Mouse (Mus musculus): ENCODE results near the gene Kcna7. TPM values are rescaled to one million over a fixed set of nuclear protein-coding genes. Genes with fewer than 3 reads are reported as not detected.
"Not testable (repeated sequence)": the region's sequence is repeated elsewhere in the genome, so short reads cannot be mapped to it uniquely, and the experiment has no call there.

Kcna7 gene
- 0.10 TPM in 1 of 2 replicates, not detected in the other for polyA plus RNA-seq (2016; fragmentation: Nextera tagmentation; extraction: Ambion mirVana)

DNA sequence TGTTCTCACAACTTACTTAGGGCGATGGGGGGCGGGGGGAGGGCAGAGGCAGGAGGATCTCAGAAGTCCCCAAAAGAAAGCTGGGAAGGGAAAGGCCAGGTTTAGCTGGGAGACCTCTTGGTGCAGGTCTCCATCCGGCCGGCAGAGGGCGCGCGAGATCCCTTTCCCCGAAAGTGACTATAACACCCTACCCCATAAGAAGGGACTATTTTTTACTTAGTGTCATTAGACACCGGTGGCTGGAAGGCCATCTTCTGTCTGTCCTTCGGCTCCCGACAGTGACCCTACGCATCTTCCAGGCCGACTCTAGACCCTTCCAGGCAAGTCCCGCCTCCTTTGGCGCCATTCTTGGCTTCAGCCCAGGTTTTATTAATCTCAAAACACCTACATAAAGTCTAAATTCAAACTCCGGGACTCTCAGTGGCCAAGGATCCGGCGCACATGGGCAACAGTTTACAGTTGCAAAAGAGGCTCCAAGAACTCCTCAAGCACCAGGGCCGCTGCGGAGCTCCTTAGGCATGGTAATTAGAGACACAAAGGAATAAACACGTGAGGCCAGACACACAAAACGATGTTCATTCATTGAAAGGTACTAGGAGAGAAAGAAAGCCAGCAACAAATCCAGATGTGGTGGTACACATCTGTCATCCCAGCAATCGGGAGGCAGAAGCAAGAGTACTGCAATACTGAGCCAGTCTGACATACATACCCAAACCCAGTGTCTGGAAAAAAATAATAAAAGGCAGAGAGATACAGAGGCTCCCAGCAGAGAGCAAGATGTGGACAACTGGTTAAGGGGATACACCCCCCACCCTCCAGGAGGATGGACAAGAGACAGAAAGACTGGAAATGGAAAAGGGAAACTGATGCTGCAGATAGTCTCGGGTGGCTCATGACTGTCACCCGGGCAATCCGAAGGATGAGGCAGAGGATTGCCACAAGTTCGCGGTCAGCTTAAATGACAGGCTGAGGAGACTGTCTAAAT is at the start of gene Kcna7:
Kcna7 (plus strand) TSS at position 563 of the 985 bp plus-strand sequence.
- H3K36me3 ChIP-seq, result no peaks in the 10 kb centered on the region
- peak within 1 kb of the TSS; percentile 40 for H3K4me3 ChIP-seq
- WGBS, result 12% methylated on average over 28 of the region's 28 CpGs
- H3K9me3 ChIP-seq, result no peaks in the 10 kb centered on the region
- H3K27me3 ChIP-seq, result peaks cover 56% of the 10 kb centered on the region
- peak within 1 kb of the TSS; percentile 63 for H3K4me2 ChIP-seq (replicated peaks)
- no peak within 1 kb of the TSS for H3K27ac ChIP-seq
- ATAC-seq (ENCODE audit: insufficient number of reproducible peaks, insufficient read depth, low FRiP score, low TSS enrichment), result no peak
- 0 out of 2 replicates have a peak, but pooled peaks cover 4% of the 10 kb centered on the region for H3K4me1 ChIP-seq
- H3K9ac ChIP-seq, result peak within 1 kb of the TSS; percentile 33

DNA sequence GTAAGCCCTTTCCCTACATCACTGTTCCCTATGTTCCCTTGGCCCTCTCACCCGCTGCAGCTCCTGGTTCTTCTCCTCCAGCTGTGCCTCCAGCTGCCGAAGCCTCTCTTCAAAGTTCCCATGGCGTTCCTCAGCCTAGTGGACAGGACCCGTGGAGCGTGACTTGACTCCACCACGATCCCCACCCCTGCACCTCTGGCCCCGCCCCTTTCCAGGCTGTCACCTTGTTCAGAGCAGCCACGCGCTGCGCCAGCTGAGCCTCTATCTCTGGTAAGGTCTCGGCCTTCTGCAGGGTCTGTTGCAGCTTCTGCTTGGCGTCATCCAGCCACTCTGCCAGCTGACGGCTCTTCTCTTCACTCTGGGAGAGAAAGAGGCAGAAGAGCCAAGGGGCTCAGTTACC is 49.4 kb upstream of the Kcna7 start:
- H3K4me3 ChIP-seq, result no peak overlapping the region

DNA sequence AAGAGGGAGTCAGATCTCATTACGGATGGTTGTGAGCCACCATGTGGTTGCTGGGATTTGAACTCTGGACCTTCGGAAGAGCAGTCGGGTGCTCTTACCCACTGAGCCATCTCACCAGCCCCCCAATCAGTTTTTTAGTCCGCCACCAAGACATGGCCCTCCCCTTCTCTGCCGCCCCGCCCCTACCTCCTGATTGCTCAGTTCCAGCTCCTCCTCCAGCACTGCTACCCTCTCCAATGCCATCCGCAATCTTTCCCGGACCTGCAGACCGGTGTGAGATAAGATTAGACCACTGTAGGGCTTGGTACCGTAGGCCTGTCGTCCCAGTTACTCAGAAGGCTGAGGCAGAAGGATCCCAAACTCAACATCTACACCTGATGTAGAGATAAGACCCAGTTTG is 46.4 kb upstream of the Kcna7 start:
- 59% methylated on average over 11 of the region's 11 CpGs for WGBS
- H3K4me3 ChIP-seq; H3K36me3 ChIP-seq; ATAC-seq (ENCODE audit: insufficient number of reproducible peaks, insufficient read depth, low FRiP score, low TSS enrichment); H3K4me1 ChIP-seq; H3K9ac ChIP-seq; H3K27ac ChIP-seq; H3K4me2 ChIP-seq (replicated peaks); H3K9me3 ChIP-seq: not testable (repeated sequence)
- peaks cover 49% of the 10 kb centered on the region for H3K27me3 ChIP-seq

More for the DNA sequence above, 49.4 kb upstream of the Kcna7 start:
- Histone ChIP-seq H3K9me3 (no peaks in the 10 kb centered on the region), H3K27me3 (peaks cover 23% of the 10 kb centered on the region), H3K9ac (no peak overlapping the region), H3K4me1 (no peaks in the 10 kb centered on the region), H3K27ac (no peak overlapping the region), H3K36me3 (no peaks in the 10 kb centered on the region), H3K4me2 (replicated peaks) (no peak overlapping the region)
- no peak for ATAC-seq (ENCODE audit: insufficient number of reproducible peaks, insufficient read depth, low FRiP score, low TSS enrichment)
- 57% methylated on average over 13 of the region's 13 CpGs for WGBS

DNA sequence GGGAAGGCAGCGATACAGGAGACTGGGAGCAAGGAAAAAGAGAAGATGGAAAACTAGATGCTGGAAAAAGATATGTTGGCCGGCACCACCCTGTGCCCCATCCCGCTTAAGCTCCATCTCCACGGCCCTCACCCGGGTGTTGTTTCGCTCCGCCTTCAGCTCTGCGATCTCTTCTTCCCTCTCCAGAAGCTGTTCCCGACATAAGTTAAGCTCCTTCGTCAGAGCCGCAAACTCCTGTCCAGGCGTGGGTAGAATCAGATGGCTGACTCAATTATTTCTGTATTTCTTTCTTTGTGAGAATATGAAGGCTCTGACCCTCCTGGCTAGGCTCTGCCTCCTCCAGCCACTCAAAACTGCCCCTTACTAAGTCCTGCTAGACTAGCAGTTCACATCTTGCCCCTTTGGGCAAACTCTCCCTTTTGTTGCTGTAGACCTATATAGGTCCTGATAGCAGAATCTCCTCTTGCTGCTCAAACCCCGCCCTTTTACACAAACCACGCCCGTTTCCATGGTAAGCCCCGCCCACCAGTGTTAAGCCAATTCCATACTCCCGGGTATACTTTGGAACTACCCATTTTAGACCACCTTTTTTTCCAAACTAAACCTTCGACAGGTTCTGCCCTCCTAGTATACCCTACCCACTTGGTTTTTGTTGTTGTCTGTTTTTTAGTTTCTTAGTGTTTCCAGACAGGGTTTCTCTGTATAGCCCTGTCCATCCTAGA is 44.9 kb upstream of the Kcna7 start:
- no peaks in the 10 kb centered on the region for H3K9me3 ChIP-seq
- peaks cover 5% of the 10 kb centered on the region; the same call in 1 of the 2 replicates for H3K4me1 ChIP-seq
- peaks cover 63% of the 10 kb centered on the region for H3K27me3 ChIP-seq
- H3K4me3 ChIP-seq, result peak overlapping the region; percentile 40
- no peak overlapping the region for H3K4me2 ChIP-seq (replicated peaks)
- no peak overlapping the region for H3K27ac ChIP-seq
- no peak for ATAC-seq (ENCODE audit: insufficient number of reproducible peaks, insufficient read depth, low FRiP score, low TSS enrichment)
- H3K36me3 ChIP-seq, result no peaks in the 10 kb centered on the region
- H3K9ac ChIP-seq, result no peak overlapping the region
- 48% methylated on average over 18 of the region's 18 CpGs for WGBS

DNA sequence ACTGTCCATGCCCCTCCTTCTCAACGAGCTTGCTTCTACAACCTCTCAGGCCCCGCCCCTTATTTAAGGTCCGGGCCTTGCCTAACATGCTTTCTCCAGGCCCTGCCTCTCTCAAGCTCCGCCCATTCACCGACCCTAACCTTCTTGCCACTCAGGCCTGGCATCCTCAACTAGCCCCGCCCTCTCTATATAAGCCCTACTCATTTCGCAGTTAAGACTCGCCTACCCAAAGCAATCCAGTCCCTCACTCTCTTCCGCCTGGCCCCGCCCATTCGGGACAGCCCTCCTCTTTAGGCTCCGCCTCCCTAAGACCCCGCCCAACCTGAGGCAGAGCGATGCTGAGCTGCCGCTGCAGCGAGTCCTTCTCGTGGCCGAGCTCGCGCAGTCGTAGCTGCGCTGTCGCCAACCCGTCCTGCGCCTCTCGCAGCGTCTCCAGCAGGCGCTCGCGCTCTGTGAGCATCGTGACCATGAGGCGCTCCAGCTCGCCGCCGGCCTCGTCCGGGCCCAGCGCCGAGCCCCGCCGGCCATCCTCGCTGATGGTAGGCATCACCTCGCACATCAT is 44.1 kb upstream of the Kcna7 start:
- Histone ChIP-seq H3K9ac (peak overlapping the region; percentile 45), H3K27ac (no peak overlapping the region), H3K27me3 (peaks cover 63% of the 10 kb centered on the region), H3K4me2 (replicated peaks) (peak overlapping the region; percentile 62), H3K4me1 (peaks cover 9% of the 10 kb centered on the region; the same call in 1 of the 2 replicates), H3K36me3 (no peaks in the 10 kb centered on the region), H3K9me3 (no peaks in the 10 kb centered on the region), H3K4me3 (peak overlapping the region; percentile 40)
- peak; percentile 78 for ATAC-seq (ENCODE audit: insufficient number of reproducible peaks, insufficient read depth, low FRiP score, low TSS enrichment)
- under 1% methylated on average over 43 of the region's 43 CpGs for WGBS

DNA sequence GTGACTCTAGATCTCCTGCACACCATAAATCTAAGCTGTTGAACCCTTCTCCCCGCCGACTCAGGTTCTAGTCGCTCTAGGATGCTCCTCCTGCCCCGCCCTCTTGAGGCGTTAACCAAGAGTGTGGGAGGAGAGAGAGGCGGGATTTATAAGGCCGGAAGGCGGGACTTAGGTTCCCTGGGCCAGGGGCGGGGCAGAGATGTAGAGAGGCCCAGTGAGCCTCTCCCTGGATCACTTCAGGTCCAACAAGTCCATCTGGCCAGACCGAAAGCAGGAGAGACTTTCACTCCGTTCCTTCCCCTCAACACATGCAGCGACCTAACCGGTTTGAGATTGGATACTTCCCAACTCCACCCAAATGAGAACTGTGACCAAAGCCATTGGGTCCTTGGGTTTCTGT is 42.7 kb upstream of the Kcna7 start:
- no peak for ATAC-seq (ENCODE audit: insufficient number of reproducible peaks, insufficient read depth, low FRiP score, low TSS enrichment)
- H3K4me2 ChIP-seq (replicated peaks), result no peak overlapping the region
- peaks cover 11% of the 10 kb centered on the region; the same call in 1 of the 2 replicates for H3K4me1 ChIP-seq
- H3K4me3 ChIP-seq, result no peak overlapping the region
- H3K36me3 ChIP-seq, result no peaks in the 10 kb centered on the region
- peaks cover 64% of the 10 kb centered on the region for H3K27me3 ChIP-seq
- no peaks in the 10 kb centered on the region for H3K9me3 ChIP-seq
- no peak overlapping the region for H3K9ac ChIP-seq
- H3K27ac ChIP-seq, result no peak overlapping the region
- 5% methylated on average over 13 of the region's 13 CpGs for WGBS

DNA sequence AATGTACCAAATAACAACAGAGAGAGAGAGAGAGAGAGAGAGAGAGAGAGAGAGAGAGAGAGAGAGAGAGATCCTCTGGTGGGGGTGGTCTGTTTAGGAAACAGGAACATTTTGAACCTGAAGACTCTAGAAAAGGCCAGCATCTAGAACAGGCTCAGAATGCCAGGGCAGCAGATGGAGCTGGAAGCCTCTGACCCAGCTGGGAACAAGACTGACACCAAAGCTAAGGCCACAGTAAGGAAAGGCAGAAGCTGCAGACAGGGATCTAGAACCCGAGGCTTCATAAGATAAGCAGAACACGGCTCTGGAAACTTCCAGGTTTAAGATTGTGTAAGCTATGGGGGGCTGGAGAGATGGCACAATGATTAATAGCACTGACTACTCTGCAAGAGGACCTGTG is 41.5 kb upstream of the Kcna7 start:
- Histone ChIP-seq H3K27me3 (peaks cover 76% of the 10 kb centered on the region), H3K4me1 (peaks cover 14% of the 10 kb centered on the region; the same call in 1 of the 2 replicates), H3K36me3 (no peaks in the 10 kb centered on the region), H3K9ac (no peak overlapping the region), H3K4me3 (no peak overlapping the region), H3K27ac (no peak overlapping the region), H3K9me3 (no peaks in the 10 kb centered on the region), H3K4me2 (replicated peaks) (no peak overlapping the region)
- no peak for ATAC-seq (ENCODE audit: insufficient number of reproducible peaks, insufficient read depth, low FRiP score, low TSS enrichment)
- WGBS, result 94% methylated on average over 2 of the region's 2 CpGs

DNA sequence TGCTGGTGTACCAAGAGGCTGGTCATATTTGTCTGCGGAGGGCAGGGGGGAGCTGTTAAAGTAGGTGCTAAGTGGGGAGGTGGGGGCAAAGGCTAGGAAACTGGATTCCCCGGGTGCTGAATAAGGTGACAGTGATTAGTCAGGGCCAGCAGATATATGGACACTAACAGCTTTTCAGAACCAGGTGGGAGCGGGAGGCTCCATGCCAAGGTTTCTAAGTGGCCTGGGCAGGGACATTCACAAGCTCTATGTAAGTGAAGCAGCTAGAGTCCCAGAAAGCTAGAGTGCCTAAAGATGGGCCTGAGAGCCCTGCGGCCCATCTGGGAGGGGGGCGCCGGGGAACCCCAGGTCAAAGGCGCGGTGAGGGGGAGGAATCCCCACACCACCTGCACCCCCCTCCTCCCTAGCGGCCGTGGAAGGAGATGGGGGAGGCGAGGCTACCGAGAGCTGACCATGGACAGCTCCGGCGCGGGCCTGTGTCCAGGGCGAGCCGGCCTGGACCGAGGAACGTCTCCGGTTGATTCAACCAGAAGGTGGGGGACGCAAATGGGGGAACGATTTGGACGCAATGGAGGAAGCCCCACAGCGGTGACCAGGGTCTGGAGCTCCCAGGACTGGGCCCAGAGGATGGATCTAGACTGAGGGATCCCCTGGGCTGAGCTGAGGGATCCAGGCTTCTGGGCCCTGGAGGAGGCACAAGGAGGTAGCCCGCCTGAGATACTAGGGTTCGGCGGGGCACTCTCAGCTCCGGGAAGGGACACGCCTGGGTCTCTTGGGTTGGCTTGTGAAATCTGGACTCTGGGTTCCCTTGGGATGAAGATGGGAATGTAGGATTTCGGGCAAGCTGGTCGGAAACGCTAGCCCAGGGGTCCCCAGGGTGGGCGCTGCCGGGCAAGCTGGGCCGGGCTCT is 39.5 kb upstream of the Kcna7 start:
- WGBS, result 5% methylated on average over 32 of the region's 35 CpGs
- ATAC-seq (ENCODE audit: insufficient number of reproducible peaks, insufficient read depth, low FRiP score, low TSS enrichment), result no peak
- Histone ChIP-seq H3K36me3 (no peaks in the 10 kb centered on the region), H3K4me3 (peak overlapping the region; percentile 56), H3K4me1 (peaks cover 27% of the 10 kb centered on the region), H3K9me3 (no peaks in the 10 kb centered on the region), H3K27me3 (peaks cover 78% of the 10 kb centered on the region), H3K27ac (no peak overlapping the region), H3K4me2 (replicated peaks) (peak overlapping the region; percentile 76), H3K9ac (peak overlapping the region; percentile 64)

DNA sequence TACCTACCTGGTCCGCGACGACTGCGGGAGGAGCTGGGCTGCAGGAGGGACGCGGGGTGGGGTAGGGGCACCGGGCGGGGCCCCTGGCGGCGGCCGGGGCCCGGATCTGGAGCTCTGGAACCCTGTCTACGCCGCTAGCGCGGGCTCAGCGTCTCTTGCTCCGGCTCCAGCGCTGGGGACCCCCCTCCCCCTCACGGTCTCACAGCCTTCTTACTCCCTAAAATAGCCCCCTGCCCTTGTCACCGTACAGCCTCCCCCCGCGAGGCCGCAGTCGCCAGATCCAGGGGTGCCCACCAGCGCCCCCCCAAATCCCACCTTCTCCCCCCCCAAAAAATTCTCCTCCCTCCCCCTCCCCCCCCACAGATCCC is 38.8 kb upstream of the Kcna7 start, which contains the start of gene Ppfia3:
Ppfia3 (minus strand) TSS at position 368 of the 368 bp plus-strand sequence.
- H3K27ac ChIP-seq, result no peak within 1 kb of the TSS
- ATAC-seq (ENCODE audit: insufficient number of reproducible peaks, insufficient read depth, low FRiP score, low TSS enrichment), result no peak
- no peaks in the 10 kb centered on the region for H3K9me3 ChIP-seq
- WGBS, result 2% methylated on average over 23 of the region's 26 CpGs
- H3K9ac ChIP-seq, result peak within 1 kb of the TSS; percentile 64
- peak within 1 kb of the TSS; percentile 76 for H3K4me2 ChIP-seq (replicated peaks)
- H3K36me3 ChIP-seq, result no peaks in the 10 kb centered on the region
- peak within 1 kb of the TSS; percentile 56 for H3K4me3 ChIP-seq
- H3K4me1 ChIP-seq, result peaks cover 30% of the 10 kb centered on the region
- H3K27me3 ChIP-seq, result peaks cover 72% of the 10 kb centered on the region

DNA sequence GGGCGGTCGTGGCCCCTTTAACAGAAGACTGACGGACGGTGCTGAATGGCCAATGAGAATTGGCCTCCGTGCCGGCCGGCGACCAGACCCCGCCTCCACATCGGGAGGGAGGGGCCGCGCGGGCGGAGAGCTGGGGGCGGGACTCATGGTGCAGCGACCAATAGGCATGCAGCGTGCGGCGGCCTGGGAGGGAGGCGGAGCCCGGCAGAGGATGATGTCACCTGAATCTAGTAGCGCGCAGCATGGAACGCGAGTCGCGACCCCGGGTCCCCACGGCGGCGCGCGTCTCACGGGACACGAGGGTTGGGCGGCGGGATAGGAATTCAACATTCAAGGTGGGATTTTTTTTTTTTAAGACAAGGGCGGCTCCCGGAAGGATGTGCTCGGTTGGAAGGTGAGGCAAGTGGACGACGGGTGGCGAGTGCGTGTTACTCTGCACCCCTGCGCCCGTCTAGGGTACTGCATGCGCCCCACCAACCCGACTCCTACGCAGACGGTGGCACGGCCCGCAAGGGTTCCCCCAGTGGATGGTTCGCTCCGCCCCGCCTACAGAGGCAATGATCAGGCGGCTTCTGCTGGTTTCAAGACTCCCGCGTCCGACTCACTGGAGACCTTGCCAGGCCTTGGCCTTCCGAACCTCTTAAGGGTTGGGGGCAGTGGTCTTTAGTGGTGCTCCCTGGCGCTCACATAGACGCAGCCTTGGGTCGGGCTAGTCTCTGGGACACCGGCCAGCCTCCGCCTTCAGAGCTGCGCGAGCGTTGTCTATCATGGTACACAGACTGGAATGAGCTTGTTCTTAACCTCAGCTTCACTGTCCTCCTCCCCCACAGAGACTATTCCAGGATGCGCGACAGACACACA is 38.2 kb upstream of the Kcna7 start:
- WGBS, result 2% methylated on average over 69 of the region's 70 CpGs
- Histone ChIP-seq H3K27ac (no peak overlapping the region), H3K9me3 (no peaks in the 10 kb centered on the region), H3K27me3 (peaks cover 66% of the 10 kb centered on the region), H3K4me1 (peaks cover 27% of the 10 kb centered on the region), H3K9ac (peak overlapping the region; percentile 64), H3K36me3 (no peaks in the 10 kb centered on the region), H3K4me2 (replicated peaks) (peak overlapping the region; percentile 76), H3K4me3 (peak overlapping the region; percentile 56)
- ATAC-seq (ENCODE audit: insufficient number of reproducible peaks, insufficient read depth, low FRiP score, low TSS enrichment), result peak; percentile 76

All from embryonic facial prominence, embryonic 12.5 days (tissue).